Mouse (Mus musculus): ENCODE results near the gene Bcan.

DNA sequence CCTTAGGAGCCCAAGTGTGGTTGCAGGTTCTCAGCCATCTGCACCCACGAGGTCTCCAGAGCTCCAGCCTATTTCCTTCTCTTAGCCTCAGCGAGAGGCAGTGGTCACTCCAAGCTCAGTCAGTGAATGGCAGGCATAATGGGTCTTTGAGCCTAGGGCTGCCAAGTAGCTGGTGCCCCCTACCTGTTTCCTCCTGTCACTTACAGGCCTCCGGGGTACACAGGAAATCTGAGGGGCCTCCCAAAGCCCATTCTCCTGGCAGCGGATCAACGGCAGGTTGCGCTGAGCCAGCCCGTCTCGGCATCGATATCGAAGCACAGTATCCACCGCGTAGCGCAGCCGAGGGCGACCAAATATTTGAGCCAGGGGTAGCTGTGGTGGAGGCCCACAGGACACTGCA, 12.0 kb downstream of the Bcan start:
- TF ChIP-seq EP300 (IDR thresholded peaks at IDR 0.05) (no peak), CTCF (IDR thresholded peaks at IDR 0.05) (no peak)
